Mouse (Mus musculus) forebrain, postnatal 0 days (tissue): Measurements from ENCODE around the gene Gm6588. TPM values are rescaled to one million over a fixed set of nuclear protein-coding genes. Genes with fewer than 3 reads are reported as not detected.
"Not testable (repeated sequence)": the region's sequence is repeated elsewhere in the genome, so short reads cannot be mapped to it uniquely, and the experiment has no call there.

Source experiments
- ATAC-seq: fragments of 200-750 bp; cut with Nextera tagmentation; 2 replicates; pipeline ENCODE4 v1.8.0; 2017; ENCODE audit warnings: mild to moderate bottlenecking, moderate library complexity
- DNase-seq: peaks from one replicate; pipeline ENCODE4 v3.0.0-alpha.2; 2015
- H3K27ac ChIP-seq: fragments of 300-500 bp; sonication (generic); 2 replicates; pipeline ENCODE4 v1.5.1; 2014; ENCODE audit warnings: low read depth, mild to moderate bottlenecking, antibody characterized with exemption, low read length, moderate library complexity, mixed read lengths
- H3K27me3 ChIP-seq: fragments of 300-500 bp; sonication (generic); 2 replicates; pipeline ENCODE4 v1.6.1; 2014; ENCODE audit warnings: mild to moderate bottlenecking, low read length, mixed read lengths; ENCODE audit not compliant: insufficient read depth
- H3K36me3 ChIP-seq: fragments of 300-500 bp; sonication (generic); 2 replicates; pipeline ENCODE4 v1.6.1; 2014; ENCODE audit warnings: mild to moderate bottlenecking, moderate library complexity; ENCODE audit not compliant: insufficient read depth
- H3K4me1 ChIP-seq: fragments of 300-500 bp; sonication (generic); 2 replicates; pipeline ENCODE4 v1.6.1; 2014; ENCODE audit warnings: antibody characterized with exemption; ENCODE audit not compliant: insufficient read depth
- H3K4me2 ChIP-seq: fragments of 300-500 bp; sonication (generic); 2 replicates; pipeline ENCODE4 v1.6.1; 2014; ENCODE audit warnings: low read depth, mild to moderate bottlenecking, moderate library complexity
- H3K4me3 ChIP-seq: fragments of 300-500 bp; sonication (generic); 2 replicates; pipeline ENCODE4 v1.5.1; 2014; ENCODE audit warnings: low read depth, low read length, mixed read lengths
- H3K9ac ChIP-seq: fragments of 300-500 bp; sonication (generic); 2 replicates; pipeline ENCODE4 v1.6.1; 2014; ENCODE audit warnings: mild to moderate bottlenecking
- H3K9me3 ChIP-seq: fragments of 300-500 bp; sonication (generic); 2 replicates; pipeline ENCODE4 v1.6.1; 2016; ENCODE audit warnings: low read length
- CTCF ChIP-seq: sonication (generic); IDR thresholded peaks from 2 replicates; pipeline ENCODE4 v1.5.1; 2016; ENCODE audit warnings: antibody characterized with exemption, control low read depth, low read depth
- WGBS: fragments of 180-500 bp; shearing (Covaris S2); extraction: QIAGEN DNeasy Blood & Tissue Kit; methylation state at CpG from one replicate; pipeline ENCODE4 v1.1.7; 2014; 5-methylcytosine and 5-hydroxymethylcytosine counted together
- polyA plus RNA-seq: library from polyadenylated mRNA; unstranded; fragments of >200 nt; fragmentation: Nextera tagmentation; extraction: Ambion mirVana; gene quantifications from 2 replicates; pipeline ENCODE4 v1.2.1, GENCODE M21; 2015
- total RNA-seq: library from RNA; depleted of rRNA; stranded (reverse); fragments of >200 nt; gene quantifications from 2 replicates; pipeline ENCODE4 v1.2.3, GENCODE M21; 2014; rRNA removed

Gene Gm6588
- total RNA-seq (not detected in 2 replicates), polyA plus RNA-seq (0.11 TPM in 1 of 2 replicates, not detected in the other)

- Histone ChIP-seq H3K4me2 (no peak within 1 kb of the TSS), H3K4me1 (no peaks in the 10 kb centered on the region), H3K9me3 (no peaks in the 10 kb centered on the region), H3K4me3 (no peak within 1 kb of the TSS), H3K27me3 (no peaks in the 10 kb centered on the region), H3K9ac (no peak within 1 kb of the TSS), H3K36me3 (peaks cover 5% of the 10 kb centered on the region; the same call in 1 of the 2 replicates), H3K27ac (no peak within 1 kb of the TSS)
- 75% methylated on average over 18 of the region's 18 CpGs for WGBS
- TF ChIP-seq CTCF: no peak
- ATAC-seq (no peak), DNase-seq (no peak)
These were observed at the start of gene Gm6588 for GRCm38 (mm10) chr5:112448747-112449440. Gene Gm6588 (plus strand): TSS chr5:112449426.

- 71% methylated on average over 3 of the region's 3 CpGs for WGBS
- Histone ChIP-seq H3K9ac (no peak overlapping the region), H3K27ac (no peak overlapping the region), H3K9me3 (no peaks in the 10 kb centered on the region), H3K36me3 (no peaks in the 10 kb centered on the region), H3K4me2 (no peak overlapping the region), H3K4me3 (no peak overlapping the region), H3K4me1 (no peaks in the 10 kb centered on the region), H3K27me3 (no peaks in the 10 kb centered on the region)
- ATAC-seq (no peak), DNase-seq (no peak)
- no peak for TF ChIP-seq CTCF
These were observed 46.8 kb upstream of the Gm6588 start for GRCm38 (mm10) chr5:112402437-112402836.

- Histone ChIP-seq H3K9me3 (no peaks in the 10 kb centered on the region), H3K4me3 (no peak overlapping the region), H3K4me2 (no peak overlapping the region), H3K9ac (no peak overlapping the region), H3K27ac (no peak overlapping the region), H3K27me3 (no peaks in the 10 kb centered on the region), H3K4me1 (peaks cover 9% of the 10 kb centered on the region), H3K36me3 (no peaks in the 10 kb centered on the region)
- TF ChIP-seq CTCF: no peak
- WGBS: 57% methylated on average over 3 of the region's 3 CpGs
- ATAC-seq (no peak), DNase-seq (no peak)
These were observed 43.2 kb upstream of the Gm6588 start for GRCm38 (mm10) chr5:112406017-112406416.

- H3K9me3 ChIP-seq: no peaks in the 10 kb centered on the region
- 52% methylated on average over 5 of the region's 5 CpGs for WGBS
- ATAC-seq: peak; percentile 18; the same call in 1 of the 2 replicates
These were observed 40.0 kb upstream of the Gm6588 start for GRCm38 (mm10) chr5:112409274-112409673.

GRCm38 (mm10) chr5:112411072-112411471 is 38.2 kb upstream of the Gm6588 start:
- Histone ChIP-seq H3K4me2 (peak overlapping the region; percentile 37), H3K9ac (0 out of 2 replicates have a peak overlapping the region, but pooled peaks have one; percentile 14), H3K36me3 (no peaks in the 10 kb centered on the region), H3K27me3 (no peaks in the 10 kb centered on the region), H3K4me1 (peaks cover 18% of the 10 kb centered on the region), H3K9me3 (no peaks in the 10 kb centered on the region), H3K4me3 (no peak overlapping the region), H3K27ac (peak overlapping the region; percentile 85)
- peak; percentile 45 for DNase-seq
- 11% methylated on average over 11 of the region's 11 CpGs for WGBS
- peak; percentile 11 for ATAC-seq
- no peak for TF ChIP-seq CTCF

More at GRCm38 (mm10) chr5:112409274-112409673, 40.0 kb upstream of the Gm6588 start:
- Histone ChIP-seq H3K36me3 (no peaks in the 10 kb centered on the region), H3K27ac (no peak overlapping the region), H3K27me3 (no peaks in the 10 kb centered on the region), H3K4me1 (peaks cover 18% of the 10 kb centered on the region), H3K9ac (no peak overlapping the region), H3K4me3 (no peak overlapping the region), H3K4me2 (no peak overlapping the region)
- DNase-seq: no peak
- TF ChIP-seq CTCF: no peak

- ATAC-seq (peak; percentile 86), DNase-seq (peak; percentile 82)
- peak overlapping the region; percentile 85 for H3K27ac ChIP-seq
- TF ChIP-seq CTCF: no peak
- WGBS: 13% methylated on average over 19 of the region's 19 CpGs
- H3K4me1 ChIP-seq: peaks cover 18% of the 10 kb centered on the region
- no peaks in the 10 kb centered on the region for H3K27me3 ChIP-seq
- no peaks in the 10 kb centered on the region for H3K36me3 ChIP-seq
- no peak overlapping the region for H3K4me3 ChIP-seq
- H3K9me3 ChIP-seq: no peaks in the 10 kb centered on the region
- H3K4me2 ChIP-seq: peak overlapping the region; percentile 37
- 0 out of 2 replicates have a peak overlapping the region, but pooled peaks have one; percentile 14 for H3K9ac ChIP-seq
These were observed 37.5 kb upstream of the Gm6588 start for GRCm38 (mm10) chr5:112411514-112412335.

GRCm38 (mm10) chr5:112412781-112413180 is 36.4 kb upstream of the Gm6588 start:
- not testable (repeated sequence) for H3K9me3 ChIP-seq, H3K27me3 ChIP-seq, H3K36me3 ChIP-seq, ATAC-seq, H3K4me3 ChIP-seq, H3K9ac ChIP-seq, H3K4me2 ChIP-seq, H3K27ac ChIP-seq, DNase-seq
- WGBS: 85% methylated on average over 4 of the region's 4 CpGs
- peaks cover 18% of the 10 kb centered on the region for H3K4me1 ChIP-seq
